Mouse (Mus musculus): ENCODE measurements around the gene Rfc5.

DNA sequence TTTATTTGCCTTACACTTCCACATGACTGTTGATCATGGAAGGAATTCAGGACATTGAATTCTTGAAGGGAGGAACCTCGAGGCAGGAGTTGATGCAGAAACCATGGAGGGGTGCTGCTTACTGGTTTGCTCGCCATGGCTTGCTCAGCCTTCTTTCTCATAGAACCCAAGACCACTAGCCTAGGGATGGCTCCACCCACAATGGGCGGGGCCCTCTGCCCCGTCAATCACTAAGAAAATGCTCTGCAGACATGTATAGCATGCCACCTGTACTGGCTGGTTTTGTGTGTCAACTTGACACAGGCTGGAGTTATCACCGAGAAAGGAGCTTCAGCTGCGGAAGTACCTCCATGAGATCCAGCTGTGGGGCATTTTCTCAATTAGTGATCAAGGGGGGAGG, 48.8 kb downstream of the Rfc5 start:
- TF ChIP-seq CTCF (IDR thresholded peaks at IDR 0.05; ENCODE audit: control insufficient read depth, insufficient read depth, low read length) (no peak), POLR2A (IDR thresholded peaks at IDR 0.05; ENCODE audit: borderline replicate concordance, control insufficient read depth, low read depth, low read length) (no peak)

Data from bone marrow, adult 2 months (tissue).